Mouse (Mus musculus): ENCODE data around the gene Amh.

- no peak for TF ChIP-seq CTCF (IDR thresholded peaks at IDR 0.05; ENCODE audit: low read depth, low read length)
- no peak for TF ChIP-seq GATA1 (IDR thresholded peaks at IDR 0.05; ENCODE audit: borderline replicate concordance, low read length)
- TF ChIP-seq TAL1 (conservative IDR thresholded peaks at IDR 0.05; ENCODE audit: low read depth, low read length): no peak
Observed at GRCm38 (mm10) chr10:80848571-80848970, 43.5 kb downstream of the Amh start.
